Mouse (Mus musculus) kidney, postnatal 0 days (tissue): Measurements from ENCODE around the gene Pik3r2. TPM values are rescaled to one million over a fixed set of nuclear protein-coding genes. Genes with fewer than 3 reads are reported as not detected.

Experiments
- ATAC-seq: fragments of 200-750 bp; cut with Nextera tagmentation; replicated peaks from 2 replicates; pipeline ENCODE4 v1.8.0; 2017; ENCODE audit warnings: low read depth, moderate number of reproducible peaks, moderate TSS enrichment, moderate library complexity; ENCODE audit not compliant: low FRiP score
- DNase-seq: peaks from one replicate; pipeline ENCODE4 v3.0.0-alpha.2; 2016; ENCODE audit warnings: low spot score
- H3K27ac ChIP-seq: fragments of 300-500 bp; sonication (generic); 2 replicates; pipeline ENCODE4 v1.5.1; 2014; ENCODE audit warnings: mild to moderate bottlenecking
- H3K27me3 ChIP-seq: fragments of 300-500 bp; sonication (generic); 2 replicates; pipeline ENCODE4 v1.6.1; 2014; ENCODE audit warnings: low read length, mixed read lengths; ENCODE audit not compliant: insufficient read depth
- H3K36me3 ChIP-seq: fragments of 300-500 bp; sonication (generic); 2 replicates; pipeline ENCODE4 v1.6.1; 2014; ENCODE audit warnings: low read length, mixed read lengths; ENCODE audit not compliant: insufficient read depth
- H3K4me1 ChIP-seq: fragments of 300-500 bp; sonication (generic); replicated peaks from 2 replicates; pipeline ENCODE4 v1.6.1; 2014; ENCODE audit warnings: antibody characterized with exemption, low read length, mixed read lengths; ENCODE audit not compliant: insufficient read depth
- H3K4me2 ChIP-seq: fragments of 300-500 bp; sonication (generic); 2 replicates; pipeline ENCODE4 v1.6.1; 2014; ENCODE audit warnings: mild to moderate bottlenecking, low read length, moderate library complexity, mixed read lengths
- H3K4me3 ChIP-seq: fragments of 300-500 bp; sonication (generic); replicated peaks from 2 replicates; pipeline ENCODE4 v1.5.1; 2014; ENCODE audit warnings: low read depth, low read length
- H3K9ac ChIP-seq: fragments of 300-500 bp; sonication (generic); 2 replicates; pipeline ENCODE4 v1.6.1; 2014; ENCODE audit warnings: low read depth, low read length
- H3K9me3 ChIP-seq: fragments of 300-500 bp; sonication (generic); replicated peaks from 2 replicates; pipeline ENCODE4 v1.6.1; 2016; ENCODE audit warnings: low read length, inconsistent platforms, mixed read lengths
- CTCF ChIP-seq: IDR thresholded peaks from 2 replicates; pipeline ENCODE4 v1.5.1; 2016; ENCODE audit warnings: antibody characterized with exemption, low read depth, mild to moderate bottlenecking, moderate library complexity
- WGBS: fragments of 180-500 bp; shearing (Covaris S2); extraction: QIAGEN DNeasy Blood & Tissue Kit; methylation state at CpG from one replicate; pipeline ENCODE4 v1.1.7; 2014; 5-methylcytosine and 5-hydroxymethylcytosine counted together
- polyA plus RNA-seq: library from polyadenylated mRNA; unstranded; fragments of >200 nt; fragmentation: Nextera tagmentation; extraction: Ambion mirVana; gene quantifications from 2 replicates; pipeline ENCODE4 v1.2.1, GENCODE M21; 2015

The Pik3r2 gene
- polyA plus RNA-seq, 1 experiment from 2014 or later: 43.8 TPM

DNA sequence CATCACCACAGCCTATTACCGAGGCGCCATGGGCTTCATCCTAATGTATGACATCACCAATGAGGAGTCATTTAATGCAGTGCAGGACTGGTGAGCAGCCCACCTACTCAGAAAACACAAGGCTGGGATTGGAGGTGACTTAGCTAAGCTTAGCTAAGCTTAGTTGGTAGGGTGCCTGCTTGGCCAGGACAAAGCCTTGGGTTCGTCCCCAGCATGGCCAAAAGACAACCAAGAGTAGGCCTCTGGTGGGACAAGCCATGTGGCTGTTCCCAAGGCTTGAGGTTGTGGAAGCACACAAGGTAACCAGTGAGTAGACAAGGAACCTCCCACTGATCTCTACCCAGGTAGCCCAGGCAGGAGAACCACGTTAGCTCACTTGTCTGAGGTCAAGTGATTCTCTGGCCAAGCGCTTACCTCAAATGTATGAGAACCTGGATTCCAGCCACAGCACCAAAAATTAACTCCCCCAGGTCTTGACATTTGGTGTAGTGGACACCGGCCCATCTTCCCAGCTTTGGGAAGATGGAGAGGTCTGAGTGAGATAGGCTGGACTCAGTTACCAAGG, 20.0 kb downstream of the Pik3r2 start:
- DNase-seq (no peak), ATAC-seq (no peak)
- no peak overlapping the region for H3K27ac ChIP-seq
- H3K4me1 ChIP-seq: peaks cover 37% of the 10 kb centered on the region
- no peak for TF ChIP-seq CTCF
- H3K27me3 ChIP-seq: no peaks in the 10 kb centered on the region
- no peaks in the 10 kb centered on the region for H3K9me3 ChIP-seq
- H3K4me2 ChIP-seq: no peak overlapping the region
- H3K4me3 ChIP-seq: no peak overlapping the region
- H3K9ac ChIP-seq: no peak overlapping the region
- 94% methylated on average over 6 of the region's 6 CpGs for WGBS
- 0 out of 2 replicates have a peak, but pooled peaks cover 12% of the 10 kb centered on the region for H3K36me3 ChIP-seq

DNA sequence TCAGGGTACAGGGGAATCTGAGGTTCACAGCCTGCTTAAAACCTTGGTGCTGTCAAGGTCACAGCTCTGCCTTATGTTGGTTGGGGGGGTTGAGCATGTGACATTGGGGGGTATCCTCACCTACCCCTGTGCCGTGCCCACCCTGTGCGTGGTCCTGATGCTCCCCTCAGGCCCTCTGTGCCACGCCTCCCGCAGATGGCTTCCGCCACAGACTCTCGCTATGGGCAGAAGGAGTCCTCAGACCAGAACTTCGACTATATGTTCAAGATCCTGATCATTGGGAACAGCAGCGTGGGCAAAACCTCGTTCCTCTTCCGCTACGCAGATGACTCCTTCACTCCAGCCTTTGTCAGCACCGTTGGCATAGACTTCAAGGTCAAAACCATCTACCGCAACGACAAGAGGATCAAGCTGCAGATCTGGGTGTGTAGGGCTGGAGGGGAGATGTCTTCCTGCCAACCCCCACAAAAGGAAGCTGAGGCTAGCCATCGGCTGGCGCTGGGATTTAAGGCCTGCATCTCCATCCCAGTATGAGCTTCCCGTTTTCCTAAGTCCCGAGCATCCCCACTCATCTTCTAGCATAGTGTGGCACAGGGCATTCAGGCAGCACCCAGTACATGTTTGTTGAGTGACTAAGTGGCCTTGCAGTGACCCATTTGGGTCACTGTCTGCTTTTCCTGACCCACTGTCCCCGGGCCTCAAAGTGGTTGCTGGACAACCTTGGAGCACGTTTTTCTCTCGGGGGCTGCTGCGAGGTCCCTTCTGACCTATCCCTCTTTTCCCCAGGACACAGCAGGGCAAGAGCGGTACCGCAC, 20.6 kb downstream of the Pik3r2 start:
- Histone ChIP-seq H3K4me2 (peak overlapping the region; percentile 96), H3K27ac (no peak overlapping the region), H3K4me1 (peaks cover 37% of the 10 kb centered on the region), H3K9me3 (no peaks in the 10 kb centered on the region), H3K4me3 (peak overlapping the region; percentile 81), H3K36me3 (0 out of 2 replicates have a peak, but pooled peaks cover 12% of the 10 kb centered on the region), H3K9ac (peak overlapping the region; percentile 82; the same call in 1 of the 2 replicates), H3K27me3 (no peaks in the 10 kb centered on the region)
- ATAC-seq (no peak), DNase-seq (no peak)
- no peak for TF ChIP-seq CTCF
- WGBS: 83% methylated on average over 24 of the region's 24 CpGs

DNA sequence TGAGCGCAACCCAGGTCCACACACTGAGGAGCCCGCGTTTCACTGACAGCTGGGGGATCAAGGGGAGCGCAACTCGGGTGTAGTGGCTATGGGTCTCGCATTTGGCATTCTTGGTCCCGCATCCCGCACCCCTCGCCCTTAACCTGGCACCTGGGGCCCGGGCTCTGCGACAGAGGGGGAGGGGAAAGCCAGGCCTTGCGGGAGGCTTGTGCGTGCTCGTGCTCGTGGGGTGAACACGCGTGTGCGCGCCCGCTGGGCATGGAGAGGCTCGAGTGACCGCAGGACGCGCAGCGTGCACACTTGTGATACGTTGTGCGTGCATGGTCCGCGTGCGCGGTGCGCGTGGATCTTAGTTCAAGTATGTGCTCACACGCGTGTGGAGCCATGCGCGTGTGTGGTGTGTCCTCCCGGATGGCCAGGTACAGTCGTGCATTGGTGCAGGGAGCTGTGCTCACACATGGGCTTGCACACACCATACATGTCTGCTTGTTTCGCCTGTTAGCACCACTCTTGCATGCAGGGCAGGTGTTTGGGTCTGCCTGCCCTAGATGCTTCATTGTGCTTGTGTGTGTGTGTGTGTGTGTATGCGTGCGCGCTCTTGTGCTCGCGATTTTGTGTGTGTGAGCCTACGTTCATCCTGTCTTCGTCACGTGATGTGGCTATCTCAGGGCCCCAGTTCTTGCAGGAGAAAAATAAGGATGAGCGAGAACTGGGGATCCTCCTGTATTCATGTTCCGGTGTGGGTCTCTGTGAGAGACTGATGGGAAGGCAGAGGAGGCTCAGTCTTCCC, 21.4 kb downstream of the Pik3r2 start:
- 11% methylated on average over 47 of the region's 50 CpGs for WGBS
- Histone ChIP-seq H3K4me2 (peak overlapping the region; percentile 96), H3K4me3 (peak overlapping the region; percentile 81), H3K27ac (peak overlapping the region; percentile 77), H3K4me1 (peaks cover 34% of the 10 kb centered on the region), H3K27me3 (no peaks in the 10 kb centered on the region), H3K9me3 (no peaks in the 10 kb centered on the region), H3K36me3 (0 out of 2 replicates have a peak, but pooled peaks cover 12% of the 10 kb centered on the region), H3K9ac (peak overlapping the region; percentile 82)
- DNase-seq (no peak), ATAC-seq (peak; percentile 11)
- no peak for TF ChIP-seq CTCF

DNA sequence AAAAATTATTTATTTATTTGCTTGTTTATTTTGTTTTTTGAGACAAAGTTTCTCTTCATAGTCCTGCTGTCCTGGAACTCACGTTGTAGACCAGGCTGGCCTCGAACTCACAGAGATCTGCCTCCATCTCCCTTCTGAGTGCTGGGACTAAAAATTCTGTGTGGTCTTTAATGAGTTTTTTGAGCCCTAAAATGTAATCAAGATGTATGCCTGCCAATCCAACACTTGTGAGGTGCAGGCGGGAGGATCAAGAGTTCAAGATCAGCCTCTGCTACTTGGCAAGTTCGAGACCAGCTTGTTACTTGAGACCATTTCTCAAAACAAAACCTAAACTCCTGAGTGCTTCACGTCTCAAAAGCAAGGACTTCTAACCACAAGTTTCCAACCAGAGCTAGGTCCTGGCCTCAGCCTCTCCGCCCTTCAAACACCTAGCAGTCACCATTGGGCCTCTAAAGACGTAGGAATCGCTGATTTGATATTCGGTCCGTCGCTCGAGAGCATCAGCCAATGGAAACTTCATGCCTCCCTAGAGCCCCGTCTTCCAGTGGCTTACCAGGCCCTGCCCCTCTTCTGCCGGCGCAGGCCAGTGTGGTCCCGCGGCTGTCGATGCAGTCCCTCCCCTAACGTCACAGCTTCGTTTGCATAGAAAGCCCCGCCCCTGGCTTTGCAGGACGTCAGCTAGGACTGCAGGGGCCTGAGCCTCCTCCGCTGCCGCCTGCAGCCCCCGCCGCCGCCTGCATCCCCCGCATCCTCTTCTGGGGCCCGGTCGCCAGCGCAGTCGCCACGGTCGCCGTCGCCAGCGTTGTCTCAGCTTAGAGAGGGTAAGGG, 22.3 kb downstream of the Pik3r2 start, which contains the start of gene Rab3a:
Gene Rab3a (plus strand): TSS at position 637 of the 828 bp plus-strand sequence.
- peak; percentile 96 for ATAC-seq
- peak; percentile 100 for DNase-seq
- Histone ChIP-seq H3K4me1 (peaks cover 29% of the 10 kb centered on the region), H3K36me3 (0 out of 2 replicates have a peak, but pooled peaks cover 12% of the 10 kb centered on the region), H3K4me3 (peak within 1 kb of the TSS; percentile 81), H3K4me2 (peak within 1 kb of the TSS; percentile 96), H3K27ac (peak within 1 kb of the TSS; percentile 90), H3K9ac (peak within 1 kb of the TSS; percentile 82), H3K9me3 (no peaks in the 10 kb centered on the region), H3K27me3 (no peaks in the 10 kb centered on the region)
- 8% methylated on average over 37 of the region's 37 CpGs for WGBS
- peak; percentile 12; the same call in 1 of the 2 replicates for TF ChIP-seq CTCF

DNA sequence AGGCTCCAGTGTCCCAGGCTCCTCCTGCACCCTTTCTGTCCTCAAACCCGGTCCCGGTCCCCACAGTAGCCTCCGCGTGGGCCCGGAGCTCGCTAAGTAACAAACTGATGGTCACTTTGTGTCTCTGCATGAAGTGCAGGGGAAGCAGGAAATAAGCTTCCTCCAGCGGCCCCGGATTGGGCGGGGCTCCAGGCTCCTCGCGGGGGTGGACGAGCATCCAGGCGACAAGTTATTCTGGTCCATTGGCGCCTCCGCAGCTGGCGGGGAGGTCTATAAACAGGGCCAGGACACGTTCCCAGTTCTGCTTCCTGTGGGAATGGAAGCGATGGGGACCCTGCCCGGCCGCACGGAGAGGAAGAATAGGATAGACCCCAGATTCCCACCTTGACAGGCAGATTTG, 23.4 kb downstream of the Pik3r2 start:
- peak overlapping the region; percentile 90 for H3K27ac ChIP-seq
- ATAC-seq: no peak; the same call in 1 of the 2 replicates
- H3K36me3 ChIP-seq: 0 out of 2 replicates have a peak, but pooled peaks cover 10% of the 10 kb centered on the region
- DNase-seq: peak; percentile 88
- H3K9me3 ChIP-seq: no peaks in the 10 kb centered on the region
- TF ChIP-seq CTCF: no peak
- peak overlapping the region; percentile 1; the same call in 1 of the 2 replicates for H3K4me3 ChIP-seq
- H3K9ac ChIP-seq: peak overlapping the region; percentile 41; the same call in 1 of the 2 replicates
- H3K27me3 ChIP-seq: no peaks in the 10 kb centered on the region
- peaks cover 23% of the 10 kb centered on the region for H3K4me1 ChIP-seq
- peak overlapping the region; percentile 44 for H3K4me2 ChIP-seq
- WGBS: 8% methylated on average over 21 of the region's 21 CpGs
